Mouse (Mus musculus) brain, adult 2 months (tissue): ENCODE measurements around the gene Gm26938.

Experiments
- DNase-seq: peaks from one replicate; pipeline ENCODE4 v3.0.0; 2011; ENCODE audit warnings: low read depth, low spot score

Gm26938 gene

GRCm38 (mm10) chr5:139826357-139827055 lies at the start of gene Gm26938, which contains the start of gene Psmg3:
Gene Gm26938, minus strand, starts transcription at chr5:139826407.
Gene Psmg3, minus strand, starts transcription at chr5:139826885.
- peak; percentile 95 for DNase-seq

DNA sequence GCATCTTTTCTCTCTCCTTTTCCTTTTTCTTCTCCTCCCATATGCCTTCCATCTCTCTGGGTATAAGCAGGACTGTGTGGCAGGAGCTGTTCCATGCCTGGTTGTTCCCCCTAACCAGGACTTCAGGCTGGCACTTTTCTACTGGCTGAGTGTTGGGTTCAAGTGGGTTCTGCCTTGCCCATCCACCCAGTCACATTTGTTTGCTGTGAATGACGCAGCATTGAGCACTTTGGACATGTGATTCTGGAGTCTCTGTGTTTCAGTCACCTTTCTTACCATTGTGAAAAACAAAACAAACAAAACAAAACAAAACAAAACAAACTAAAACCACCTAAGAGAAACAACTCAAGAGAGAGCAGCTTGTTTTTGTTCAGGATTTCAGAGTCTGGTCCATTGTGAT lies 45.3 kb upstream of the Gm26938 start:
- no peak for DNase-seq

DNA sequence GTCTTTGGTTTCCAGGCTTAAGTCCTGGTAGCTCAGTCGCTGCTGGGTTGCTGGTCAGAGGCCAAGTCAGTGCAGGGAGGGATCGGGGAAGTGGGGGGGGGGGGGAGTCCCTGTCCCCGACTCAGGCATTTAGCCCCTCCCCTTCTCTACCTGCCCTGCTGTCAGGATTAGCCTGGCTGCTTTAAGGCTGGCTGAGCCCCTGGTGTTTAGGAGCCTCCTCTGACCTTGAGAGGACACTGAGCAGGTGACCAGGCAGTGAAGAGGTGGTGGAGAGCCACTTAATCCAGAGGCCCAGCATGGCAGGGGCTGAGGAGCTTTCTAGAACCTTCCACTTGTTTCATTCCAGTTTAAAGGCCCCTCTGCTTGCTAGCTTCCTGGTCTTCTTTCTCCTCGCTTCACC lies 44.7 kb upstream of the Gm26938 start:
- no peak for DNase-seq

GRCm38 (mm10) chr5:139862759-139863158 lies 36.6 kb upstream of the Gm26938 start:
- DNase-seq = peak; percentile 18

- DNase-seq = no peak
Measured at GRCm38 (mm10) chr5:139860328-139861104, 34.3 kb upstream of the Gm26938 start.

DNA sequence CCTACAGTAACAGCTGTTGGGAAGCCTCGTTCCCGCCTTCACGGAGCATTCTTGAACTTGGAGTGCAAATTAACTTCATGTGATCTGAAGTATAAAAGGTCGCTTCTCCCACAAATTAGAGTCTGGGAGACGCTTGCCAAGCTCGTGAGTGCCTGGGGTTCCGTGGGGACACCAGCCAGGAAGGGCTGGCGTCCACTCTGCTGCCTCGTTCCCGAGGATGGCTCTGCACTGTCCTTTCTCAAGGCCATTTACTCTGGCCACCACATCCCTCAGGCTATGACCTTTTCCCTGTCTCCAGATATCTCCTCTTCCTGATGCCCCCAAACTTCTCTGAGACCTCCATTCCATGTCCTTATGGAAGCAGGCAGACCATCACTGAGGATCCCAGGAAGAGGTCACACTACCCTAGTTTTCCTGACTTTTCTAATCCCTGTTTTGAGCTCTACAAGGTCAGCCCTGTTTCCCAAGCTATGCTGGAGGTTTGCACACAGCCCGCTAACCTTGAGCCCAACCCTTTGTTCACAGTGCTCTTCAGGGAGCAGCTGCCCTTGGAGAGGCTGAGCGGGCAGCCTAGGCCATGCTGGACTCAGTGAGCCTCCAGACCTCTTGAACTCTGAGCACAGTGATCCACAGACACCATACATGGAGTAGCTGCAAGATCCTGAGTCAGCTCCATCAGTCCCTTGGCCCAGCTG lies 23.6 kb upstream of the Gm26938 start:
- peak; percentile 28 for DNase-seq

GRCm38 (mm10) chr5:139839142-139839541 lies 12.9 kb upstream of the Gm26938 start:
- DNase-seq = no peak

DNA sequence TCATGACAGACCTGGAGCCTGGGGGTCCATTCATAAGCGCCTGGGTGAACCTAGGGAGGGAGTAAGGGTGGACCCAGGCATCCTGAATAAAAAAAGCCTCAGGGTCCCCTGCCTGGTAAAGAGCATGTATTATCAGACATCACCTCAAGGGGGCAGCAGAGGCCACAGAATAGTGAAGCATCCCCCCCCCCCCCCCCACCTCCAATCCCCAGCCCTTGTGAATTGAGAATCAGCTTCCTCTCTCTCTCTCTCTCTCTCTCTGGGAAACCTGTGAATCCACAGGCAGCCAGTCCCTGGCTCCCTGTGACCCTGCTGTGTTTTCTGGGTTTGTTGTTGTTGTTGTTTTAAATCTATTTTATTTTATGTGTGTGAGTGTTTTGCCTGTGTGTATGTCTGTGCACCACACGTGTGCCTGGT lies 12.3 kb upstream of the Gm26938 start:
- DNase-seq = peak; percentile 51

- DNase-seq = peak; percentile 28
Measured at GRCm38 (mm10) chr5:139835706-139836105, 9.5 kb upstream of the Gm26938 start.

DNA sequence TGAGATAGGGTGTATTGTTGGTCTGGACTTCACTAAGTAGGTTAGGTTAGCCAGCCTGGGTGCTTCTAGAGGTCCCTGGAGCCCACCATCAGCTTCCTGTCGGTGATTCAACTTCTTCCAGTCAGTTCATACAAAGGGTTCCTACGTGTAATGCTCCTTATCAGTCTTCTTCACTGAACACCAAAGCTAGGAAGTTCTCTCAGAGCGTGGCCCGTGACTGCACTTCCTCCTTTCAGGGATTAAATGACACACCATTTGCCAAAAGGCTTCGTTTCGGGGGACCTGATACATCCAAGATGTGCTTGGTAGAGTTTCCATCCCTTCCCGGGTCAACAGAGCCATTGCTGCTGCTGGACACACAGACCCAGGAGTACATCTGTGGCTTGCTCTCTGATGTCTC lies 5.9 kb upstream of the Gm26938 start:
- DNase-seq = no peak

DNA sequence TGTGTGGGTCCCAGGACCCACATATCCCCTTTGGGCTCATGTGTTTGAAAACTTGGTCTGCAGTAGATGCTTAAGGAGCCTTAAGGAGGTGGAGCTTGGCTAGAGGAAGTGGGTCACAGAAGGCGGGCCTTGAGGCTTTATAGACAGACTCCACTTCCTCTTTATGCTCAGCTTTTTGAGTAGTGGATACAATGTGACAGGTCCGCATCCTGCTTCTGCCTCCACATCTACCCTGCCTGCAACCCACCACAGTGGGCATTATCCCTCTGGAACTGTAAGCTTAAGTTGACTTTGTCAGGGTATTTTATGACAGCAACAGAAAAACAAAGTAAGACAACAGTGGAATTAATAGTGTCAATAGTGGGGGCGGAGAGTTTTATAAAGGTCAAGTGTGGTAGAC lies 4.5 kb upstream of the Gm26938 start:
- no peak for DNase-seq

GRCm38 (mm10) chr5:139829384-139829783 lies 3.2 kb upstream of the Gm26938 start:
- peak; percentile 68 for DNase-seq

DNA sequence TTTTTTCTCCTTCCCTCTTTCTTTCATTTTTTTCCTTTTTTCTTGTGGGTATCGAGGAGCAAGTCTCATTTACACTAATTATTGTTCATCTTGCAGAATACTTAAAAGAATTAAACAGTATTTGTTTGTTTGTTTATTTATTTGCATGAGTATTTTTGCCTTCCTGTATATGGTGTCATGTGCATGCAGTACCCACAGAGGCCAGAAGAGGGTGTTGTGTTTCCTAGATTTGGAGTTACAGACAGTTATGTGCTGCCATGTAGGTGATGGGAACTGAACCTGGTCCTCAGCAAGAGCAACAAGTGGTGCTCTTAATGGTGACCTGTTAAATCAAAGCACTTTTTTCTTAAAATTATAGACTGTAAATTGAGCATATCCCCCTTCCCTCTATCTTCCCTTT lies 1.4 kb upstream of the Gm26938 start:
- DNase-seq = no peak

- DNase-seq = no peak
Measured at GRCm38 (mm10) chr5:139825947-139826346, 260 bp downstream of the Gm26938 start.

GRCm38 (mm10) chr5:139824531-139824930 lies 1.7 kb downstream of the Gm26938 start:
- no peak for DNase-seq

- no peak for DNase-seq
Measured at GRCm38 (mm10) chr5:139821466-139822459, 4.4 kb downstream of the Gm26938 start.

DNA sequence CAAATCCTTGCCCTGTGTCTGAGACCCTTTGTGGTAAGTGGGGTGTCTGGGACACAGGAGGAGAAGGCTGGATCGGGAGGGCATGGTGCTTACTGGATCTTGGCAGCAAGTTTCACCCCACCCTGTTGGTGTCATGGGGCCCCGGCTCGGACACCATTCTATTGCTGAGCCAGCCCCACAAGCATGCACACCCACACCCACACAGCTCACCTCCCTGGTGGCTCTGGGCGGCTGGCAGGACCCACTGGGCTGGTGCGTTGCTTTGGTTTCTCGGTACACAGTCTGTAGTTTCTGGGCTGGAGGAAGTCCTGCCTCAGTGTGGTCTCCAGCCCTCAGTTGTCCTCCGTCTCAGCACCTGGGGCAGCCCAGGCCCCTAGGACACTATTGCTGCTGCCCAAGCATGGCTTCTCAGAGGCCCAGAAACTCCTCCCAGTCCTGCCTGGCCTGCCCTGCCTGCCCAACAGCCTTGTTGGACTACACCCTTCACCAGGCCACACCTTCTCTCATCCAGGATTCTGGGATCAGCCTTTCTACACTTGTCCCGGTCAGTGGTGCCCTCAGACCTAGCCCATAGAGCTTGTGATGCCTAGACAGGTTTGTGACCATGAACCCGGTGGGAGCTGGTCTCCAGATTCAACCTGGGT lies 6.5 kb downstream of the Gm26938 start, which contains the start of gene Tmem184a:
Gene Tmem184a (minus strand): TSS at position 380 of the 644 bp plus-strand sequence.
- no peak for DNase-seq

DNA sequence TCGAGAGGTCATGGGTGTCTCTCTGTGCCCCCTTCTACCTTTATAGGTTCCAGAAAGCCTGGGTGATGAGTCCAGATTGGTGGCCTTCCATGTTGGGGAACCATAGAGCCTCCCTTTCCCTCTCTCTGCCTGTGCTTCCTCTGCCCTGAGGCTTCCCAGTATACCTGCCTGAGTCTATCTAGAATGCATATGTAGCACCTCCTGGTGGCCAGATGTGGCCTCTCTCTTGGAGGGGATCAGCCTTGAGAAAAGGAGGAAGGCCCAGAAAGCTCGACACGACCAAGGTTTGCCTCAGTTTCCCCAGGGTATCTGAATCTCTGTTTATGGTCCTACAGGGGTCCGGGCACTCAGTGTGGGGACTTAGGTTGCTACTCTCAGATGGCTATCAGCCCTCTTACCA lies 7.4 kb downstream of the Gm26938 start:
- peak; percentile 49 for DNase-seq

DNA sequence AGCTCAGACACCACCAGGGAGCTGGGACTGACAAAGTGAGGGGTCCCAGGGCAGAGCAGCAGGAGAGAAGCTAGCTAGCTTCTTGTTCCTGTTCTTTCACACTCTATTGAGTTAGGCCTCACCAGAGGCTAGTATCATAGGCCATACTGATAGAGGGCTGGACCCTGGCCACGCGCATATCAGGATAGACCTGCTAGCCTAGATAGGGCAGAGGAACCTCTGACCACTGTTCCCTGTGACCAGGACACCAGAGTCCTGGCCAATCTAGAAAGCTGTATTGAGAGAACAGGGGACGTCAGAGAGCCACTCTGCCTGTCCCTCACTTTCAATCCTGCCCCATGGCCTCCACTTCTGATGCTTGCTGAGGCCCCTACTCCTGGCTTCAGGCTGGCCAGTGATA lies 8.2 kb downstream of the Gm26938 start:
- DNase-seq = no peak

GRCm38 (mm10) chr5:139817292-139817691 lies 8.9 kb downstream of the Gm26938 start:
- DNase-seq = no peak

DNA sequence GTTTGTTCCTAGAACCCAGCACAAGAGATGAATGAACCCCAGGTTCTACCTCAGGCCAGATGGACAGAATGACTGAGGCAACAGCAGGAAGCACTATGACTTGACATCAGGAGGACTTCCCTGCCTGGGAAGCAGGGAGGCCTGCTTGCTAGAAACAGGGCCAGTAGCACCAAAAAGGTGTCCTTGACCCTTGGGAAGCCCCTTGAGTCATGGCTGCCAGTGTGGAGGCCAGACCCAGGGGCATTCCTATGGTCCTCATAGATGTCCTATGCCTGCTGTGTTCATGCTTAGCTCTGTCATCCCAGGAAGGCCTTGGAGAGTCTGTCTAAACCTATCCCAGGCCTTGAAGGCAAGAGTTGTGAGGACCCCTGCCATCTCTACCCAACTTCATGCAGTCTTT lies 9.8 kb downstream of the Gm26938 start:
- DNase-seq = no peak
